Mouse (Mus musculus): ENCODE results near the gene Lrrc57. TPM values are rescaled to one million over a fixed set of nuclear protein-coding genes. Genes with fewer than 3 reads are reported as not detected.

The Lrrc57 gene
- total RNA-seq (2014; rRNA removed) (38.2 and 38.5 TPM in 2 replicates), polyA plus RNA-seq (2015; fragmentation: Nextera tagmentation; extraction: Ambion mirVana) (23.2 and 26.1 TPM in 2 replicates)

- H3K9me3 ChIP-seq (ENCODE audit: low read length): no peaks in the 10 kb centered on the region
- WGBS: 1% methylated on average over 52 of the region's 52 CpGs
- TF ChIP-seq CTCF (IDR thresholded peaks at IDR 0.05; ENCODE audit: low read depth): peak; percentile 44
- H3K27me3 ChIP-seq (ENCODE audit: insufficient read depth, low read length): no peaks in the 10 kb centered on the region
- H3K4me1 ChIP-seq (ENCODE audit: insufficient read depth): peaks cover 8% of the 10 kb centered on the region
- H3K9ac ChIP-seq: peak within 1 kb of the TSS; percentile 74
- H3K4me3 ChIP-seq (ENCODE audit: low read depth, low read length): peak within 1 kb of the TSS; percentile 64
- DNase-seq (peak; percentile 94), ATAC-seq (peak; percentile 97)
- peaks cover 13% of the 10 kb centered on the region for H3K36me3 ChIP-seq (ENCODE audit: insufficient read depth)
- H3K27ac ChIP-seq (ENCODE audit: low read depth, low read length): peak within 1 kb of the TSS; percentile 84
- H3K4me2 ChIP-seq (ENCODE audit: low read depth): peak within 1 kb of the TSS; percentile 54
Observed at GRCm38 (mm10) chr2:120608830-120609723, at the start of gene Lrrc57, which contains the start of gene Haus2. Lrrc57 (minus strand) TSS chr2:120609520. Haus2 (plus strand) TSS chr2:120609383.

GRCm38 (mm10) chr2:120658486-120658885 lies 49.2 kb upstream of the Lrrc57 start:
- WGBS: 66% methylated on average over 5 of the region's 5 CpGs
- H3K9ac ChIP-seq: no peak overlapping the region
- H3K27me3 ChIP-seq (ENCODE audit: insufficient read depth, low read length): no peaks in the 10 kb centered on the region
- DNase-seq (no peak), ATAC-seq (no peak)
- H3K27ac ChIP-seq (ENCODE audit: low read depth, low read length): no peak overlapping the region
- no peak for TF ChIP-seq CTCF (IDR thresholded peaks at IDR 0.05; ENCODE audit: low read depth)
- H3K4me3 ChIP-seq (ENCODE audit: low read depth, low read length): no peak overlapping the region
- no peaks in the 10 kb centered on the region for H3K4me1 ChIP-seq (ENCODE audit: insufficient read depth)
- H3K9me3 ChIP-seq (ENCODE audit: low read length): no peaks in the 10 kb centered on the region
- no peaks in the 10 kb centered on the region for H3K36me3 ChIP-seq (ENCODE audit: insufficient read depth)
- no peak overlapping the region for H3K4me2 ChIP-seq (ENCODE audit: low read depth)

- Histone ChIP-seq H3K9ac (no peak overlapping the region), H3K36me3 (ENCODE audit: insufficient read depth) (no peaks in the 10 kb centered on the region), H3K4me3 (ENCODE audit: low read depth, low read length) (no peak overlapping the region), H3K4me2 (ENCODE audit: low read depth) (no peak overlapping the region), H3K9me3 (ENCODE audit: low read length) (no peaks in the 10 kb centered on the region), H3K27ac (ENCODE audit: low read depth, low read length) (no peak overlapping the region), H3K27me3 (ENCODE audit: insufficient read depth, low read length) (no peaks in the 10 kb centered on the region), H3K4me1 (ENCODE audit: insufficient read depth) (no peaks in the 10 kb centered on the region)
- no peak for TF ChIP-seq CTCF (IDR thresholded peaks at IDR 0.05; ENCODE audit: low read depth)
- 100% methylated on average over 2 of the region's 2 CpGs for WGBS
- DNase-seq (no peak), ATAC-seq (no peak)
Observed at GRCm38 (mm10) chr2:120656711-120657110, 47.4 kb upstream of the Lrrc57 start.

GRCm38 (mm10) chr2:120655905-120656304 lies 46.6 kb upstream of the Lrrc57 start:
- ATAC-seq (no peak), DNase-seq (no peak)
- no peak overlapping the region for H3K4me2 ChIP-seq (ENCODE audit: low read depth)
- WGBS: 94% methylated on average over 5 of the region's 5 CpGs
- H3K4me1 ChIP-seq (ENCODE audit: insufficient read depth): no peaks in the 10 kb centered on the region
- H3K4me3 ChIP-seq (ENCODE audit: low read depth, low read length): no peak overlapping the region
- no peak overlapping the region for H3K9ac ChIP-seq
- no peaks in the 10 kb centered on the region for H3K36me3 ChIP-seq (ENCODE audit: insufficient read depth)
- no peaks in the 10 kb centered on the region for H3K27me3 ChIP-seq (ENCODE audit: insufficient read depth, low read length)
- no peak overlapping the region for H3K27ac ChIP-seq (ENCODE audit: low read depth, low read length)
- no peak for TF ChIP-seq CTCF (IDR thresholded peaks at IDR 0.05; ENCODE audit: low read depth)
- H3K9me3 ChIP-seq (ENCODE audit: low read length): no peaks in the 10 kb centered on the region

GRCm38 (mm10) chr2:120654693-120655092 lies 45.4 kb upstream of the Lrrc57 start:
- H3K9ac ChIP-seq: no peak overlapping the region
- no peak for ATAC-seq
- no peak overlapping the region for H3K4me2 ChIP-seq (ENCODE audit: low read depth)
- DNase-seq: no peak
- H3K9me3 ChIP-seq (ENCODE audit: low read length): no peaks in the 10 kb centered on the region
- no peak overlapping the region for H3K4me3 ChIP-seq (ENCODE audit: low read depth, low read length)
- no peaks in the 10 kb centered on the region for H3K27me3 ChIP-seq (ENCODE audit: insufficient read depth, low read length)
- WGBS: 83% methylated on average over 2 of the region's 2 CpGs
- TF ChIP-seq CTCF (IDR thresholded peaks at IDR 0.05; ENCODE audit: low read depth): no peak
- no peaks in the 10 kb centered on the region for H3K36me3 ChIP-seq (ENCODE audit: insufficient read depth)
- H3K4me1 ChIP-seq (ENCODE audit: insufficient read depth): no peaks in the 10 kb centered on the region
- no peak overlapping the region for H3K27ac ChIP-seq (ENCODE audit: low read depth, low read length)

GRCm38 (mm10) chr2:120652925-120653284 lies 43.6 kb upstream of the Lrrc57 start:
- no peak overlapping the region for H3K9ac ChIP-seq
- no peaks in the 10 kb centered on the region for H3K9me3 ChIP-seq (ENCODE audit: low read length)
- DNase-seq (no peak), ATAC-seq (no peak)
- H3K36me3 ChIP-seq (ENCODE audit: insufficient read depth): no peaks in the 10 kb centered on the region
- H3K4me2 ChIP-seq (ENCODE audit: low read depth): no peak overlapping the region
- H3K27ac ChIP-seq (ENCODE audit: low read depth, low read length): no peak overlapping the region
- no peaks in the 10 kb centered on the region for H3K4me1 ChIP-seq (ENCODE audit: insufficient read depth)
- no peak for TF ChIP-seq CTCF (IDR thresholded peaks at IDR 0.05; ENCODE audit: low read depth)
- H3K4me3 ChIP-seq (ENCODE audit: low read depth, low read length): no peak overlapping the region
- WGBS: 78% methylated on average over 7 of the region's 7 CpGs
- no peaks in the 10 kb centered on the region for H3K27me3 ChIP-seq (ENCODE audit: insufficient read depth, low read length)

- 69% methylated on average over 7 of the region's 7 CpGs for WGBS
- Histone ChIP-seq H3K9me3 (ENCODE audit: low read length) (no peaks in the 10 kb centered on the region), H3K9ac (no peak overlapping the region), H3K27me3 (ENCODE audit: insufficient read depth, low read length) (no peaks in the 10 kb centered on the region), H3K4me1 (ENCODE audit: insufficient read depth) (no peaks in the 10 kb centered on the region), H3K27ac (ENCODE audit: low read depth, low read length) (0 out of 2 replicates have a peak overlapping the region, but pooled peaks have one; percentile 9), H3K4me3 (ENCODE audit: low read depth, low read length) (no peak overlapping the region), H3K4me2 (ENCODE audit: low read depth) (no peak overlapping the region), H3K36me3 (ENCODE audit: insufficient read depth) (no peaks in the 10 kb centered on the region)
- DNase-seq: no peak
- TF ChIP-seq CTCF (IDR thresholded peaks at IDR 0.05; ENCODE audit: low read depth): no peak
- ATAC-seq: peak; percentile 25; the same call in 1 of the 2 replicates
Observed at GRCm38 (mm10) chr2:120652256-120652924, 43.1 kb upstream of the Lrrc57 start.

All from forebrain, postnatal 0 days (tissue).